Mouse (Mus musculus): ENCODE results near the gene Abcf2. TPM values are rescaled to one million over a fixed set of nuclear protein-coding genes. Genes with fewer than 3 reads are reported as not detected.

The Abcf2 gene
- polyA plus RNA-seq, 1 experiment from 2014 or later: 128 TPM

DNA sequence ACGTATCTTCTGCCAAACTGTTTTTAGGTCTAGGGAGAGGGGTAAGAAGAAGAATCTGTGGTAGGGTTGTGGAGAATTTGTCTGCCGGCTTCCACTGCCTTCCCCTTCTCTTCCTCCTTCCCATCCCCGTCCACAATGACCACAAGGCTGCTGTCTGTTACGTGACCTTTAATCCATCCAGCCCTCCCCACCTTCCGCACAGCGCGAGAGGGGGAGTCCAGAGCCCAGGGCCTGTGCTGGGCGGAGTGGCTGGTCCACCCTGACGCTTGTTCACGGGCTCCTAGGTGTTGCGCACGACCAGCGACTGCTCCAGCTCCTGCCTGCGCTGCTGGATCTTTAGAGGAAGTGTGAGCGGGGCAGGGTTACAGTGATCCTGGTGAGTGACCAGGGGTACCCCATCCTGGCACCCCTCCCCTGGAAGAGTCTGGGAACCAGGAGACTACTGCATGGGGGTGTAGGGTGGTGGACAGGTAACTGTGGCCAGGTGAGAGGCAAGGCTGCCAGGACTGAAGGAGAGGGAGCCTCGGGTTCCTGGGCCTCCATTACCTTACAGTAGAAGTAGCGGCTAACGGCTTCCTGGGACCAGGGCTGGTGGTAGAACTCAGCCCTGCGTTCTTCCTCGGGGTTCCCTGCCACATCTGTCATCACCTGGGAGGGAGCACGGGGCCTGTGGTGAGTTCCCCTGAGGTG, 15.3 kb upstream of the Abcf2 start:
- Histone ChIP-seq H3K9me3 (no peaks in the 10 kb centered on the region), H3K4me2 (replicated peaks) (no peak overlapping the region), H3K4me3 (no peak overlapping the region), H3K4me1 (peaks cover 37% of the 10 kb centered on the region), H3K27me3 (no peaks in the 10 kb centered on the region; the same call in 1 of the 2 replicates), H3K36me3 (peaks cover 83% of the 10 kb centered on the region), H3K27ac (no peak overlapping the region), H3K9ac (no peak overlapping the region)
- 66% methylated on average over 21 of the region's 21 CpGs for WGBS
- no peak for ATAC-seq (ENCODE audit: low FRiP score, low read depth)

DNA sequence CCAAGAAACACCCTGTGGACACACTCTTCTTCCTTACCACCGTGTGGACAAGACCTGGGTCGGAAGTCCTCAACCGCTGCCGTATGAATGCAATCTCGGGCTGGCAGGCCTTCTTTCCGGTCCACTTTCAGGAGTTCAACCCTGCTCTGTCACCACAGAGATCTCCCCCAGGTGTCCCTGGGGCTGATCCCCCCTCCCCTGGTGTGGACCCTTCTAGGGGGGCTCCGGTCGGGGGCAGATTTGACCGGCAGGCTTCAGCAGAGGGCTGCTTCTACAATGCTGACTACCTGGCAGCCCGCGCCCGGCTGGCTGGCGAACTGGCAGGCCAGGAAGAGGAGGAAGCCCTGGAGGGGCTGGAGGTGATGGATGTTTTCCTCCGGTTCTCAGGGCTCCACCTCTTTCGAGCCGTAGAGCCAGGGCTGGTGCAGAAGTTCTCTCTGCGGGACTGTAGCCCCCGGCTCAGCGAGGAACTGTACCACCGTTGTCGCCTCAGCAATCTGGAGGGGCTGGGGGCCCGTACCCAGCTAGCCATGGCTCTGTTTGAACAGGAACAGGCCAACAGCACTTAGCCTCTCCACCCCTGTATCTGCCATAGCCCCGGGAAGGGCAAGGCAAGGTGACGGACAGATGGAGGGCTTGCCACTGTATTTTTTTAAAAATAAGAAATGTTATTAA, 14.7 kb upstream of the Abcf2 start:
- Histone ChIP-seq H3K27ac (no peak overlapping the region), H3K4me1 (peaks cover 39% of the 10 kb centered on the region), H3K9ac (0 out of 2 replicates have a peak overlapping the region, but pooled peaks have one; percentile 43), H3K4me3 (no peak overlapping the region), H3K36me3 (peaks cover 83% of the 10 kb centered on the region), H3K9me3 (no peaks in the 10 kb centered on the region), H3K4me2 (replicated peaks) (no peak overlapping the region), H3K27me3 (no peaks in the 10 kb centered on the region; the same call in 1 of the 2 replicates)
- no peak for ATAC-seq (ENCODE audit: low FRiP score, low read depth)
- 58% methylated on average over 24 of the region's 24 CpGs for WGBS

GRCm38 (mm10) chr5:24591268-24591721, 14.0 kb upstream of the Abcf2 start:
- peaks cover 83% of the 10 kb centered on the region for H3K36me3 ChIP-seq

DNA sequence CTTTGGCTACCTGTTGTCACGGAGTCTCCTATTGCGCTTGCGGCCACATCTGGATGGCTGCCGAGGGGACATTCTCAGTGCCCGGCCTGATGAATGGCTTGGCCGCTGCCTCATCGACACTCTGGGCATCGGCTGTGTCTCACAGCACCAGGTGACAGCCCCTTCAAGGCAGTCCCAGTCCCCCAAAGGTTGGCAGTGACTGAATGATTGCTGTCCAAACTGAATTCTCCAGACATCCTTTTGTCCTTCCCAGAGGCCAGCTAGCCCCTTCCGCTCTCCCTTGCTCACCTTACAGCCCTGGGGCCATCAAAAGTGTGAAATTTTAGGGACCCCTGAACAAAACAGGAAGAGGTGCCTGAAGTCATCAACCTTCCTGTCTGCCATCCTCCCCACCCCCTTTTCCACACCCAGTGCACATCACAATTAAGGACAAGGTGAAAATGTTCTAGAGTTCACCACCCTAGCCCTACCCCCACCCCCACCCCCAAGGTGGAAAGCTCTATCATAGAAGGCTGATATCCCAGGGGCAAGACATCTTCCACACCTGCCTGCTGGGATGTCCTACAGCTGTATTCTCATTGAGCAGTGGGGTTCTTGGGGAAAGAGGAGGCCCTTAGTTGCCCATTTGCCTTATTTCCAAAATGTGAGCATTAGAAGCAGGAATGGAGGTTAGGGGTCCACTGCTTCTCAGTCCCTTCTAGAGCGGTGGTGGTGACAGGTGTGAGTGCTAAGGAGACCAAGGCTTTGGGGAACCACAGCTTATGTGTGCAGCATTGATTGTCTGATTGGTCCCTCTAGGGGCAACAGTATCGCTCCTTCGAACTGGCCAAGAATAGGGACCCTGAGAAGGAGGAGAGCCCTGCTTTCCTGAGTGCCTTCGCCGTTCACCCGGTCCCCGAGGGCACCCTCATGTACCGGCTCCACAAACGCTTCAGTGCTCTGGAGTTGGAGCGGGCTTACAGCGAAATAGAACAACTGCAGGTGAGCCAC, 12.5 kb upstream of the Abcf2 start:
- Histone ChIP-seq H3K9me3 (no peaks in the 10 kb centered on the region), H3K4me3 (no peak overlapping the region), H3K27ac (no peak overlapping the region), H3K36me3 (peaks cover 68% of the 10 kb centered on the region), H3K9ac (peak overlapping the region; percentile 13; the same call in 1 of the 2 replicates), H3K27me3 (no peaks in the 10 kb centered on the region; the same call in 1 of the 2 replicates), H3K4me2 (replicated peaks) (no peak overlapping the region), H3K4me1 (peaks cover 36% of the 10 kb centered on the region)
- no peak for ATAC-seq (ENCODE audit: low FRiP score, low read depth)
- WGBS: 89% methylated on average over 20 of the region's 20 CpGs

More at GRCm38 (mm10) chr5:24591268-24591721, 14.0 kb upstream of the Abcf2 start:
- H3K9me3 ChIP-seq: no peaks in the 10 kb centered on the region
- no peak overlapping the region for H3K27ac ChIP-seq
- 27% methylated on average over 23 of the region's 23 CpGs for WGBS
- H3K27me3 ChIP-seq: no peaks in the 10 kb centered on the region; the same call in 1 of the 2 replicates
- peaks cover 33% of the 10 kb centered on the region for H3K4me1 ChIP-seq
- peak overlapping the region; percentile 43; the same call in 1 of the 2 replicates for H3K9ac ChIP-seq
- H3K4me3 ChIP-seq: 0 out of 2 replicates have a peak overlapping the region, but pooled peaks have one; percentile 5
- ATAC-seq (ENCODE audit: low FRiP score, low read depth): no peak
- H3K4me2 ChIP-seq (replicated peaks): 0 out of 2 replicates have a peak overlapping the region, but pooled peaks have one; percentile 9

- Histone ChIP-seq H3K27ac (peak overlapping the region; percentile 23), H3K27me3 (no peaks in the 10 kb centered on the region; the same call in 1 of the 2 replicates), H3K36me3 (peaks cover 42% of the 10 kb centered on the region), H3K4me1 (peaks cover 33% of the 10 kb centered on the region), H3K4me2 (replicated peaks) (peak overlapping the region; percentile 81), H3K9ac (peak overlapping the region; percentile 88), H3K4me3 (peak overlapping the region; percentile 89), H3K9me3 (no peaks in the 10 kb centered on the region)
- no peak for ATAC-seq (ENCODE audit: low FRiP score, low read depth)
- 31% methylated on average over 4 of the region's 4 CpGs for WGBS
These were observed 9.9 kb upstream of the Abcf2 start for GRCm38 (mm10) chr5:24587200-24587577.

DNA sequence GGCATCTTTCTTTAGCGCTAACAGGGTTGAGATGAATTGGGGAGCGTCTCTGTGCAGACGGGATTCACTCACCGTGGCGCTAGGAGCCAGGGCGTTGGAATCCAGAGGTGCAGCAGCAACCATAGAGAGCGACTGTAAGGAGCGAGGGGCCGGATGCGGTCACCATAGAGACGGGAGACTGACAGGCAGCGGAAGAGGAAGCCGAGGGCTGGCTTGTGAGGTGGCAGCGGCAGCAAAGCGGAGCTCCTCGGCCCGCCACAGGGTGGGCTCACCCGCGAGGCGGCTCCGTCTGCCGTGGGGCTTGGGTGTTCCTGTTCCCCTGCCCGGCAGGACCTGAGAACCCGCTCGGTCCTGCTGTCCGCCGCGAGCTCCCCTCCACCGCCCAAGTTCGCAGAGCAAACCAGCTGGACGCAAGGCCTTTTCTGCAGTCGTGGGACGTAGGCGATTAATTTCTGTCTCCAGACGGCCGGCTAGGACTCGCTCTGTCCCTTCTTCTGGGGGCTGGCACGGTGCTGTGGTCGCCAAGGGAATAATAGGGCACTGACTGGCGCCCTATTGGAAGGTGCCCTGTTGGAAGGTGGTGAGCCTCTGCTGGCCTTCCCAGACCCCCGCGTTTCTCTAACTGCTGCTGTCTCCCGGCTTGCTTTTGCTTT, 9.4 kb upstream of the Abcf2 start, which contains the start of gene Chpf2:
TSS of gene Chpf2 (plus strand) at position 195 of the 653 bp plus-strand sequence.
- whole genome bisulfite sequencing: under 1% methylated on average over 43 of the region's 43 CpGs
- ATAC-seq (ENCODE audit: low FRiP score, low read depth): peak; percentile 91
- H3K4me2 ChIP-seq (replicated peaks): peak within 1 kb of the TSS; percentile 81
- H3K27ac ChIP-seq: peak within 1 kb of the TSS; percentile 23
- peaks cover 28% of the 10 kb centered on the region for H3K4me1 ChIP-seq
- no peaks in the 10 kb centered on the region for H3K9me3 ChIP-seq
- peaks cover 37% of the 10 kb centered on the region for H3K36me3 ChIP-seq
- H3K4me3 ChIP-seq: peak within 1 kb of the TSS; percentile 89
- peak within 1 kb of the TSS; percentile 88 for H3K9ac ChIP-seq
- H3K27me3 ChIP-seq: no peaks in the 10 kb centered on the region; the same call in 1 of the 2 replicates

DNA sequence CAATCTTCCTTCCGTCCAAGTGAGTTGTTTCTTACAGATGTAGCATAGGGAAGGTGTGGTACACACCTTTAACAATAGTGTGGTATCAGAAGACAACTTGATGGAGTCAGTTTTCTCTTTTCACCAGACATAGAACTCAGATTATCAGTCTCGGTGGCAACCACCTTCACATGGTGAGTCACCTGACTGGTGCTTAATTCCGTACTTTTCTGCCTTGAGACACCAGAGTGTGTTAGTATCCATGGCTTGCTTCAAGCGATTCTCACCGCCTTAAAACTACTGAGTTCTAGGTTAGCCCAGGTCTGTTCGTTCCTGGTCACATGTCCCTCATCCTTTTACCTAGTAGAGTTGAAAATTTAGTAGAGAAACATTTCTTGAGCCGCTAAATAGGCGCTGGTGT, 8.8 kb upstream of the Abcf2 start:
- peak; percentile 41 for ATAC-seq (ENCODE audit: low FRiP score, low read depth)
- peak overlapping the region; percentile 89 for H3K4me3 ChIP-seq
- peak overlapping the region; percentile 81 for H3K4me2 ChIP-seq (replicated peaks)
- WGBS: 11% methylated on average over 8 of the region's 8 CpGs
- peaks cover 31% of the 10 kb centered on the region for H3K36me3 ChIP-seq
- no peaks in the 10 kb centered on the region for H3K9me3 ChIP-seq
- H3K9ac ChIP-seq: peak overlapping the region; percentile 88
- H3K27ac ChIP-seq: peak overlapping the region; percentile 23; the same call in 1 of the 2 replicates
- no peaks in the 10 kb centered on the region for H3K27me3 ChIP-seq
- peaks cover 23% of the 10 kb centered on the region for H3K4me1 ChIP-seq

DNA sequence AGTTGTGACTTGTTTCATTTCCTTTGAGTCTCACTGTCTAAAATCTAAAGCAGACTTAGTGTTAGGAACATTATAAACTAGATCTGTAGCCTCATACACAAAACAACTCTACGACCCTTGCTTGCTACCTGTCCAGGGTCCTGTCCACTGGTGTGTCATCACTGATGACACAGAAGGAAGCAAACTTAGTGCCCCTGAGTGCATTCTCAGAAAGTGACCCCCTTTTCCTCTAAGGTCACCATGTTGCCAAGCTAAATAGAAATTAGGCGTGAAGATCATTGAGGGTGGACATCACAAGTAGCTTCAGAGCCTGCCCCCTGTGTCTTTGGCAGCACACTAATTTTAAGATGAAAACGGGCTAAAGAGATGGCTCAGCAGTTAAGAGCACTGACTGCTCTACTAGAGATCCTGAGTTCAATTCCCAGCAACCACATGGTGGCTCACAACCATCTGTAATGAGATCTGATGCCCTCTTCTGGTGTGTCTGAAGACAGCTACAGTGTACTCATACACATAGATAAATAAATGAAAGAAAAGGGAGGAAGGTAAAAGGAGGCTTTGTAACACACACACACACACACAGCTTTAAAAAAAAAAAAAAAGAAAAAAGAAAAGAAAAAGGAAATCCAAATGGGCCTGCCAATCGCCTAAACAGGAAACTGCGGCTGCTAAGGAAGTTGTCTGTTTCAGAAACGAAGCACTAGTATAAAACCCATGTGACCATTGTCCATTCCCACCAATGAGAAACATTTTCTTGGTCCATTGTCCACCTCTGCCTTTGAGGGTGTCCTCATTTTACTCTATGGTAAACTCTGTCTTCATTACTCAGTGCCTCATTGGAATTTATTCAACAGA, 1.1 kb upstream of the Abcf2 start:
- peak overlapping the region; percentile 69 for H3K4me2 ChIP-seq (replicated peaks)
- H3K4me1 ChIP-seq: peaks cover 19% of the 10 kb centered on the region
- H3K9me3 ChIP-seq: no peaks in the 10 kb centered on the region
- peak overlapping the region; percentile 82 for H3K4me3 ChIP-seq
- 69% methylated on average over 6 of the region's 6 CpGs for WGBS
- no peak for ATAC-seq (ENCODE audit: low FRiP score, low read depth)
- peaks cover 20% of the 10 kb centered on the region for H3K36me3 ChIP-seq
- H3K27me3 ChIP-seq: no peaks in the 10 kb centered on the region
- peak overlapping the region; percentile 78; the same call in 1 of the 2 replicates for H3K27ac ChIP-seq
- peak overlapping the region; percentile 66 for H3K9ac ChIP-seq

- Histone ChIP-seq H3K4me1 (peaks cover 19% of the 10 kb centered on the region), H3K27ac (peak overlapping the region; percentile 79; the same call in 1 of the 2 replicates), H3K36me3 (peaks cover 36% of the 10 kb centered on the region), H3K27me3 (no peaks in the 10 kb centered on the region), H3K4me2 (replicated peaks) (peak overlapping the region; percentile 90), H3K4me3 (peak overlapping the region; percentile 82), H3K9me3 (no peaks in the 10 kb centered on the region), H3K9ac (peak overlapping the region; percentile 84)
- under 1% methylated on average over 32 of the region's 32 CpGs for WGBS
- ATAC-seq (ENCODE audit: low FRiP score, low read depth): peak; percentile 2
These were observed 475 bp downstream of the Abcf2 start for GRCm38 (mm10) chr5:24576801-24577182.

GRCm38 (mm10) chr5:24575948-24576347, 1.3 kb downstream of the Abcf2 start:
- Histone ChIP-seq H3K4me2 (replicated peaks) (peak overlapping the region; percentile 90), H3K4me3 (peak overlapping the region; percentile 82), H3K4me1 (peaks cover 19% of the 10 kb centered on the region), H3K36me3 (peaks cover 44% of the 10 kb centered on the region), H3K9ac (peak overlapping the region; percentile 84), H3K27me3 (no peaks in the 10 kb centered on the region), H3K27ac (no peak overlapping the region), H3K9me3 (no peaks in the 10 kb centered on the region)
- ATAC-seq (ENCODE audit: low FRiP score, low read depth): no peak
- 87% methylated on average over 1 of the region's 1 CpGs for WGBS

All from limb, embryonic 13.5 days (tissue).